Mouse (Mus musculus) kidney, adult 2 months (tissue): ENCODE data around the gene Pth2r.

Experiments
- CTCF ChIP-seq: fragments of 200-500 bp; conservative IDR thresholded peaks from 2 replicates; pipeline ENCODE4 v1.5.1; 2011; ENCODE audit warnings: low read depth, mild to moderate bottlenecking, control low read depth, low read length, moderate library complexity, mixed read lengths; ENCODE audit not compliant: insufficient read depth, insufficient read length
- POLR2A ChIP-seq: fragments of 200-500 bp; IDR thresholded peaks from one replicate; pipeline ENCODE4 v1.6.1; 2011; ENCODE audit warnings: low read depth, low read length, control low read depth

GRCm38 (mm10) chr1:65314054-65315021, 32.5 kb downstream of the Pth2r start:
- TF ChIP-seq CTCF (no peak), POLR2A (no peak)
